Mouse (Mus musculus) right cerebral cortex, postnatal 10 days (tissue): ENCODE measurements at regions not wholly inside any gene's neighbourhood (a gene's known extent, or its start where the extent isn't known, plus 50 kb on each side); places are given as distances from the start of the nearest gene placed in this dataset.

Source experiments
- DNase-seq, 2 experiments: peaks; one replicate each; pipeline ENCODE4 v3.0.0; 2021; ENCODE audit warnings: low spot score in 2 of 2

- DNase-seq, result no peak
Observed at GRCm38 (mm10) chr5:74121861-74122630, 53.8 kb upstream of the Usp46 start.

GRCm38 (mm10) chr5:74126015-74126896, 58.0 kb upstream of the Usp46 start:
- peak; percentile 73 to 77 for DNase-seq

GRCm38 (mm10) chr5:74127518-74127917, 59.3 kb upstream of the Usp46 start:
- no peak for DNase-seq

GRCm38 (mm10) chr5:74129636-74130035, 61.4 kb upstream of the Usp46 start:
- DNase-seq, result no peak

GRCm38 (mm10) chr5:74132671-74133070, 62.4 kb upstream of the Rasl11b start:
- no peak for DNase-seq

GRCm38 (mm10) chr5:74136377-74136776, 58.7 kb upstream of the Rasl11b start:
- no peak for DNase-seq

GRCm38 (mm10) chr5:74136868-74137439, 58.1 kb upstream of the Rasl11b start:
- DNase-seq, result no peak

GRCm38 (mm10) chr5:74143994-74144393, 51.1 kb upstream of the Rasl11b start:
- no peak for DNase-seq

GRCm38 (mm10) chr5:74144765-74145164, 50.3 kb upstream of the Rasl11b start:
- DNase-seq, result no peak
